Mouse (Mus musculus): ENCODE measurements around the gene Anxa1.

- no peak for TF ChIP-seq CTCF (IDR thresholded peaks at IDR 0.05)
- TF ChIP-seq EP300 (IDR thresholded peaks at IDR 0.05), result peak; percentile 61; the same call in 1 of the 2 replicates
Measured at GRCm38 (mm10) chr19:20393556-20394274, 3.0 kb upstream of the Anxa1 start.

Measured in lung, postnatal 0 days (tissue).